Mouse (Mus musculus): ENCODE measurements around the gene Zbtb9.

The Zbtb9 gene

DNA sequence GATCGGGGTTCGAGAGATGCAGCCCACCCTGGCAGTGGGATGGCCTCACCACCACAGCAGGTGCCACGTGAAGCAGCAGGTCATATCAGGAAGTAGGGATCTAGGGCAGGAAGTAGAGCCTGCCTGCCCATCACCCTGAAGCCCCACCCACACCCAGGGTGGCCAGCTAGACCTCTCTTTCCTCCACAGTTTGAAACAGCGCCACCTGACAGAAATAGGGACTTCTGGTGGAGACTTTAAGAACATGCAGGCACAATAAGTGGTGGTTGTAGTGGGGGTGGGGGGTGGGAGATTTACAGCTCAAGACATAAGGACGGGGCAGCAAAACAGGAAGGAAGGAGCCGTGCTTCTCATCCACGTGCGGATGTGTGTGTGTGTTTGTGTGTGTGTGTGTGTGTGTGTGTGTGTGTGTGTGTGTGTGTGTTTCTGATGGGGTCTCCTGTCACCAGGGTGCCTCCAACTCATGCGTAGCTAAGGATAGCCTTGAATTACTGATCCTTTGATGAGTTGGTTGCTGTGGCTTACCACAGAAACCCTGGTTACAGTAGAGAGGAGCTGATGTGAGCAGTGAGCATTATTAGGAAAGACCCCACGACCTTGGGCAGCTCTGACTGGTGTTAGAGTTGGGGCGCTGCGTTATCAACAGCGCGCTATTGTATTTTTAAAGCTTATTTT, 39.2 kb downstream of the Zbtb9 start:
- DNase-seq (ENCODE audit: low spot score) = peak; percentile 44

DNA sequence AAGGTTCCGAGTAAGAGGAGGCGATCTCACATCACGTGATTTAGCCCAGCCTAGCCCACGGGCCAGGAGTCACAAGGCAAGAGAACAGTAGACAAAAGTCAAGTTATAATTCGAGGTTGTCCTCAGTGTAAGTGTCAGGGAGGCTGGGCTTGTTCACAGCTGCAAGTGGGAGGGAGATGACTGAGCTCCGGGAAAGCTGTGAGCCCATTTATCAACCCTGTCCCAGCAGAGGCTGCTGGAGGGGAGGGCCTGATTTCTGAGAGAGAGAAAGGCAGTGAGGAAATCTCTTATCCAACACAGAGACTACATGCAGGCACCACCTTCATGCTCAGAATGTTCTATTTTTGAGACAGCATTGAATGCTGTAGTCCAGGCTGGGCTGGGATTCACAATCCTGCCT, 39.9 kb downstream of the Zbtb9 start:
- DNase-seq (ENCODE audit: low spot score) = no peak

DNA sequence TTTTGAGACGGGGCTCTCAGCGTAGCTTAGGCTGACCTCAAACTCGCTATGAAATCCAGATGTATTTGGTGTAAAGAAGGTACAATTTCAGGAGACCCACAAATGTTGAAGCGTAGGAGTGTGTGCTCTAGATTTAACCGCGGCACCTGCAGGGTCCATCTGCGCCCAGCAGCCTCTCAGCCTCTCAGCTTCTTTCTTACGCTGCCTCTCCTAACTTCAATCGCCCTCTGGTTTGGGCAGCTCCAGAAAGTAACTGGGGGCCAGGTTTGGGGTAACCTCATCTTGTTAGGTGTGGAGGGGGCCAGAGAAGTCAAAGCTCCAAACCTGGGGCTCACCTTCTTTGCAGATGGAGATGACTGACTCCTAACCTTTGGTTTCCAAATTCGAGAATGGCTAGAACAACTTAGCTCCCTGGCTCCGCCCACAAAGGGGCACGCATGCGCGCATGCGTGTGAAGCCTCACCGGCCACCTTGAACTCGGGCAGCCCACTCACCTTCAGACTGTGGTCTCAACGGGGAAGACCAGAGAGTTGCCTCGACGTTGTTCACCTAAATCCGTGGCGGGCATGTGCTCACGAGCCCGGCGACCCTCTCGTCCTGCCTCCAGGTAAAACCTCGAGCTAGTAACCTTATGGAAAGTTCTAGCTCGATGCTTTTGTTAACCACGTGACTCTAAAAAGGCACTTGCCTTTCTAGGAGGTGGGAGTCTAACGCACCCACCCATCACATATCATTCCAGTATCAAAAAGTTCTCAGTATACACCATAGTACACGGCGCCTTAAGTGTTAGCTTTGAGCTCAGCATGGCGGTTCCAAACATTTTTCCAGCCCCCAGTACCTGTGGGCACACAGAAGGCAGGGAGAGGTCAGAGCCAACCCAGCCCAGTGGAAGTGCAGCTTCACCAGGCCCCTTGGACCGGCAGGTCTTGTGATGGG, 44.9 kb downstream of the Zbtb9 start:
- peak; percentile 80 for DNase-seq (ENCODE audit: low spot score)

DNA sequence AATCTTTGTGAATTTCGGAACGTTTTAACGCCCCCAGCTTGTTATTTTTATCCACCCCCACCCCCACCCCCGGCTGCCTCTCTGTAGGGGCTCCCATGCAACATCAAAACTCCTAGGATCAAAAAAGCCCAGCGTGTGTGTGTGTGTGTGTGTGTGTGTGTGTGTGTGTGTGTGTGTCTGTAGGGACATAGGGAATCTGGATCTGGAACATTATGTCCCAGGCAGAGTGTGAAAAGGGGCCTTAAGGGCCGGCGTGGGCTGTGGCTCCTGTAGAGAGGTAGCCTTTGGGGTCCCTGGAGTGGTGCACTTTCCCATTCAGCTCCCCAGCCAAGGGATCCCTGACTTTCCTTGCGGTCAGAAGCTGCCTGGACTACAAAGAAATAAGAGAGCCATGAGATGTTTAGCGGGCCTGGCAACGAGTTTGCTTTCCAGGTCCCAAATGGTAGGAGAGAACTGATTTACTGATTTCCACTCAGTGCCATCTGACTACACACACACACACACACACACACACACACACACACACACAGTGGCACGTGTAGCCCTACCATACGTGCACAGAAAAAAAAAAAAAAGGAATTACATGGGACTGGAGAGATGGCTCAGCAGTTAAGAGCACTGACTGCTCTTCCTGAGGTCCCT, 45.7 kb downstream of the Zbtb9 start:
- DNase-seq (ENCODE audit: low spot score) = no peak

DNA sequence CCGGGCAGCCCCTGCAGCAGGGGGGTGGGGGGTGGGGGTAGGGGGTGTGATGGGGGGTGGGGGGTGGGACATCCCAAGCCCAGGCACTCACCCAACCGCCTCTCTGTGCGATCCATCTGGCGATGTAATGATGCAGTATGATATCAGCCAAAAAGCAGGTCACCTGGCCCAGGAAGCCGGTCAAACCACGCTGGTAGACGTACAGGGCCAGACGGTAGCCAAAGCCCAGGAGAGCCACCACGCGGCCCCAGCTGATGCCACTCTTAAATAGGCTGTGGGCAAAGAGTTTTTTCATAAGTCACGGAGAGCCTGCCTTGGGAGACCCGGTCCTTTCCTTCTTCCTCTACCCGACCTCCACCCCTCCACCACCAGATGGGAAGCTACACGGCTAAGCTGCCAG, 48.1 kb downstream of the Zbtb9 start:
- no peak for DNase-seq (ENCODE audit: low spot score)

DNA sequence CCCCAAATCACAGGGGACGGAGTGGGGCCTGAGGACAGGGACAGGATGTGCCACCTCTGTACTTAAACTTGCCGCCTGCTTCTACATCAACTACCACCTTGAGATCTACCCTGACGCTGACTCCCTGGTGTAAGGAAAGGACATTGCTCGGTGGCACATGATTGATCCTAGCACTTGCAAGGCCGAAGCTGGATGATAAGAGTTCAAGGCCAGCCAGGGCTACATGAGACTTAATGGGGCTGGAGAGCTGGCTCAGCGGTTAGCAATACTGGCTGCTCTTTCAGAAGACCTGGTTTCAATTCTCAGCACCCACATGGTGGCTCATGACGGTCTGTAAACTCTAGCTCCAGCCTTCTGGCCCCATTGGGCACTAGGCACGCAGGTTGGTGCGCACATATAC, 48.8 kb downstream of the Zbtb9 start:
- DNase-seq (ENCODE audit: low spot score) = no peak

DNA sequence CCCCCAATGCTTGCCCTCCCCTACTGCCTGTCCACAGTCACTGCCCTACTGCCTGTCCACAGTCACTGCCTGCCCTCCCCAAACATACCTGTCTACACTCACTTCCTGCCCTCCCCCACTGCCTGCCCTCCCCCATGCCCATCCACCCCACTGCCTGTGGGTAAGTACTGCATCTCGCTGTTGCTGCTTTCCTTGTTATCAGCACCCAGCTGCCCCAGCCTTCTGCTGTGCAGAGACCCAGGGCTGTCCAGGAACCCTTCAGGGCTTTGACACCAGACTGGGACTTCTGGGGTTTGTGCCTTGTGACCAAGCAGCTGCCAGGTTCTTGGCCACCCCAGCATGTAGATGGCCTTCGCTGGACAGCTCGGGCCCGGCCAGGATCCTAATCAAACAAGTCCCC, 50.4 kb downstream of the Zbtb9 start:
- DNase-seq (ENCODE audit: low spot score) = no peak

DNA sequence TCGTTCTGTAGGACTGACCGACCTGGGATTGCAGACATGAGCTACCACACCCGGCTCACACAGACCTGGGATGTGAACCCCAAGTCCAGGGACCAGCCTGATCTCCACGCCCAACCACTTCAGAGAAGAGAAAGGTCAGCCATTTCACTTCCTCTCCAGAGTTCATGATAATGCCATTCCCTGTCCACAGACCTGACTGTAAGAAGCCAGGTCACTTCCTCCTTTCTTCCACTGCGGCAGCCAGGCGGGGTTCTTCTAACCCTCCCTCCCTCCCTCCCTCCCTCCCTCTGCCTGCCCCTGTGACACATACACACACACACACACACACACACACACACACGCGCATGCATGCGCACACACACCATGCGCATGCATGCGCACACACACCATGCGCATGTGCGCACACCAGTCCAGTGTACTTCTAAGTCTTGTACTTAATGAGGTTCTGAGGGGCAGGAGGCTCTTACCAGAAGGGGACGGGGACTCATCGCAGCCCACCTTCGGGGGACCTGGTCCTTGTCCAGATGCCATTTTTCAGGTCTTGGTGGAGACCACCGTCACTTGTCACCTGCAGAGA, 52.4 kb downstream of the Zbtb9 start:
- no peak for DNase-seq (ENCODE audit: low spot score)

DNA sequence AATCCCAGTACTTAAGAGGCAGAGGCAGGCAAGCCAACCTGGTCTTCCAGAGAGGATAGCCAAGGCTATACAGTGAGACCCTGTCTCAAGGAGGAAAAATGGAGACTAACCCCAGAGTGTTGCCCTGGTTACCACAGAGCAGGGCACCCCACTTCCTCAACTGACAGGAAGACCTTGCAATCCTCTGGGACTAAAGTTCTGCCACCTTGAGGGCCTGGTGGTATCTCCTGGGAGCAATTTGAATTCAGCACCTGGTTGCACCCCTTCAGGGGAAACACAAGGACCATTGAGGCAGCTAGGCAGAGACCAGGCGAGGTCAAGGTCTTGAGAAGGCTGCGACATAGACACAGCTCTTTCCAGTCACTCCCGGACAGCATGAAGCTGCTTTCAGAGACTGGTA, 53.0 kb downstream of the Zbtb9 start:
- DNase-seq (ENCODE audit: low spot score) = no peak

DNA sequence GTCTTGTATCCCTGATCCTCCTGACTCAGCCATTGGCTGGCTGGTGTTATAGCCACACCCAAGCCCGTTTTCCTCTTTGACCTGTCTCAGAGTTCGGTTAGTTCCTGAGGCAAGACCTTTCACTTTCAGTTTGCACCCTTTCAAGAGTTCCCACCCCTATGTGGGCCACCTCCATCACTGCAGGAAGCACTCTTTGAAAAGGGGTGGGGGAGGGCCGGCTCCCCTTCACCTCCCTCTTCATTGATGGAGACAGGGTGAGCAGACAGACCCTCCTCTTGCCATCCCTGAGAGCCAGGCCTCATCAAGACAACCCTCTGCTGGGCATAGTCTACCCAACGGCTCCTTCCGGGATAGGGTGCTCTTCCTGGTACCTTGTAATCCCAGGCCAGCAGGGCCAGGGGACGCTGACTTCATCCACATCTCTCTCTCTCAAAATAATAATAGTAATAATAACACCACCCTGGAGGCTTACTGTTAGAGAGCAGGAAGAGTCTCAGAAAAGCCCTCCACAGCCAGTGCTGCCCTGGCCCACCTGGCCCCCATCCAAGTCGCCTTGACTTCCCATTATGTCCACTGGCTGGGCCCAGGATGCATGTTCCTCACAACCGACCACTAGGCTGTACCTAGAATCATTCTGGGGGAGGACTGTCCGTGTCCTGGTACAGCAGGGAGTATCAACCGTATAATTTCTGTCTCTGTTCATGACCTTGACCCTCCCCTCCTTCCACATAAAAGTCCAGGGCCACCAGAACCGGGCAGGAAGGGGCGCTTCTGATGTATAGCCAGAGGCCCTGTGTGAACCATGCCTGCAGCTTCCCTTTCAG, 54.7 kb downstream of the Zbtb9 start:
- peak; percentile 59 for DNase-seq (ENCODE audit: low spot score)

DNA sequence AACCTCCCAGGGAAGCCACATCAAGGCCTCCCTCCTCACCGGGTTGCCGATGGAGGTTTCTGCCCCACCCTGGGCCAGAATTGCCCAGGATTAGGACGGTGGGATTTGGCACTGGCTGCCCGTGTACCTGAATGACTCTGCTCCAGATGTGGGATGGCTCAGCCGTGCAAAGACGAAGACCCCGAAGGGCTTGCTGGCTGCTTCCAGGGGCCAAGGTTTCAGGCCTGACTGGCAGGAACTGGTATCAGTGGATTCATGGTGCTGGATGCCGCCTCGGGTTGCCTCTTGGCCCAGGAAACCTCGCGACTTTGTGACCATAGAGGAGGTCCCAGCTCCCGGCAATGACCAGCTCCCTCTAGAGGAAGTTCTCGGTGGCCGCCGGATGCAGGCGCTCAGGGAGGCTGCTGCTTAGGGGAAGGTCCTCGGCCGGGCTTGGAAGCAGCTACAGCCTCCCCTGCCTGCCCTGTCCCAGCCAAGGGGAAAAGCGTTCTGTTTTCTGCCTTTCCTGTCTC, 55.4 kb downstream of the Zbtb9 start:
- DNase-seq (ENCODE audit: low spot score) = peak; percentile 80

DNA sequence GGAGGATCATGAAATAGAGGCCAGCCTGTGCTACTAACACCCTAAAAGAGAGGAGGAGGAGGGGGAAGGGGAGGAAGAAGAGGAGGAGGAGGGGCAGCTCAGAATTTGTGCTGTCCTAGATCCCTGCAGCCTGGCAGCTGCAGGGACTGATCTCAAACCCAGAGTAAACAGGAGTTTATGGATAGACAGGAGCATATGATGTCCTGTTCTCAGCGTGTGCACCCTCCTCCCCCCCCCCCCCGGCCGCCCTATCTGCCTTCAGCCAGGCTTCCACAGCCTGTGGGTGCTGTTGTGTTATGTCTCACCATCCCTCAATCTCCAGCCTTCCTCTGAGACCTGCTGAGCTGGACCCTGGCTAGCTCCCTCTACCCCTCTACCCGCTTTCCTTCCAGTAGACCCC, 55.9 kb downstream of the Zbtb9 start, which contains the start of gene Bak1:
TSS of gene Bak1 (minus strand) at position 101 of the 400 bp plus-strand sequence.
- no peak for DNase-seq (ENCODE audit: low spot score)

DNA sequence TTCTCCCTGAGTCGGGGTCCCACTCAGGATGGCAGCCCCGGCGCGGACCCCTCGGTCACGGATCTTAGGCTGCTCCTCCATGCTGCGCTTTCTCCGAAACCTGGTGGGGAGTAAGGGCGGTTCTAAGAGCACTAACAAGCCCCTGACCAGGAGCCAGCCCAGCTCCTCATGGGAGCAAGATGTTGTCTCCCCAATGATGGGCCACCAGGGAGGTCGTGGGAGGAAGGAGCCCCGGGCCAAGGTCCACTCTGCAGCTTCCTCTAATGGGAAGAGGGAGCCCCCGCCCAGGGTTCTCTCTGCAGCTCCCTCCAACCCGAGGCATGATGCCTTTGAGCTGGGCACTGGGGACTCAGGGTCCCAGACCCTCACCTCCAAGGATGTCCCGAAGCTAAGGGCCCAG, 56.5 kb downstream of the Zbtb9 start:
- DNase-seq (ENCODE audit: low spot score) = no peak

DNA sequence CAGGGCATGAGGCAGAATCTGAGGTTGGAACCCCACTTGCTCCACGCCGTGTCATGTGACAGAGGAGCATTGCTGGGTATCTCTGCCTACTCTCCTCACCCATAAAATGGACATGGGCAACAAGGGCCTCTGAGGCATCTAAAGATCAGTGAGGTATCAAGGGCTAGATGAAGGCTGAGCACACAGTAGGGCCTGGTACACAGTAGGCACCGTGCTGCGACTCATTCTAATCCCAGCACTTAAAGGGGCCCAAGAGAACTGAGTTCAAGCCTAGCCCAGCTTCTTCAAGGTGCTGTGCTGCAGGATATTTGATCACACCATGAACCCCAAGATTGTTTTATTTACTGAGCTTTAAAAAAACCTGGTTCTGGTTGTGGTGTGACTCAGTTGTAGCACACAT, 57.9 kb downstream of the Zbtb9 start:
- no peak for DNase-seq (ENCODE audit: low spot score)

DNA sequence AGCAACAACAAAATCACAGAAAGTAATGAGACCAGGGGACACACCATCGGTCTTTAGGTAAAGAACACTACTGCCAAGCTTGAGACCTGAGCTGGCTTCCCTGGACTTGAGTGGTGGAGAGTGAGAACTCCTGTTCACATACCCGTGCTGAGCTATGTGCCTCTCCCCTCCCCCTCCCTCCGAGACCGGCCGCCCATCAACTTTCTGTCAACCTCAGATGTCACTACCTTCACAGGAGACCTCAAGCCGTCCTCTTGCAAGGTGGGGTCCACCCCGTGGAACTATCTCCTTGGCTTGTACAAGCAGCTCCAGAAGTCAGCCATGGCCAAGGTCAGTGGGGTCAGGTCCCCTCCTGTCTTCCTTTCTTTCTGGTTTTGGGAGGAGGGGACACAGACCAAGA, 59.4 kb downstream of the Zbtb9 start:
- DNase-seq (ENCODE audit: low spot score) = no peak

DNA sequence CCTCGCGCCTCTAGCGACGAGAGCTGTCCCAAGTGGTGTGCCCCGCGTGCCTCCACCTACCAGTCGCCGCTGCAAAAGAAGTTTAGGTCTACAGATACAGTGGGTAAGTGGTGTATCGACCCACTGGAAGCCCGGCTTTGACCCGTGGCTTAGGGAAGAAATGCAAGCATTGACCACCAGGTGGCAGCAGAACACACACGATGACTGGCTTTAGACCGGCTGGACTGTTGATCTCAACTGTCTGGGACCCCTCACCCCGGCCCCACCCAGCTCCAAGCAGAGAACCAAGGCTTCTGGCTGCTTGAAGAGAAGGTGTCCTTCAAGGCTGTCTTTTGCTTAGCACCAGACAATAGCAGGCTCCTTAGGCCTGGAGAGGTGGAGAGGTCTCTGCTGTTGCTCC, 59.9 kb downstream of the Zbtb9 start:
- peak; percentile 61 for DNase-seq (ENCODE audit: low spot score)

DNA sequence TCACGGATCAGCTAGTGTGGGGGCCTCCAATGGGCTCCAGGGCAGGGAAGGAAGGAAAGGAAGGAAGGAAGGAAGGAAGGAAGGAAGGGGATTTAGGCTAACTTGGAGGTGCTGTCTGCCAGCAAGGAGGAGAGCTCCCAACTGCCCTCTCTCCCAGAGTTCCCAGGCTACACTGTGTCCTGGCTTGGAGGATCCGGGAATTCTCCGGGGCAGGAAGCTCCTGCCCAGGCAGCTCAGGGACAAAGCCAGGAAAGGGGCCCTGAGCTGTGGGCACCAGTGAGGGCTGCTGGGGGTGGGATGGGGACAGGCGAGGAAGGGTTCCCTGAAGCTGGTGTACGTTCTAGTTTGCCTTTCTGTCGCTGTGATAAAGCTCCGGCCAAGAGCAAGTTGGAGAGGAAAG, 63.5 kb downstream of the Zbtb9 start:
- no peak for DNase-seq (ENCODE audit: low spot score)

DNA sequence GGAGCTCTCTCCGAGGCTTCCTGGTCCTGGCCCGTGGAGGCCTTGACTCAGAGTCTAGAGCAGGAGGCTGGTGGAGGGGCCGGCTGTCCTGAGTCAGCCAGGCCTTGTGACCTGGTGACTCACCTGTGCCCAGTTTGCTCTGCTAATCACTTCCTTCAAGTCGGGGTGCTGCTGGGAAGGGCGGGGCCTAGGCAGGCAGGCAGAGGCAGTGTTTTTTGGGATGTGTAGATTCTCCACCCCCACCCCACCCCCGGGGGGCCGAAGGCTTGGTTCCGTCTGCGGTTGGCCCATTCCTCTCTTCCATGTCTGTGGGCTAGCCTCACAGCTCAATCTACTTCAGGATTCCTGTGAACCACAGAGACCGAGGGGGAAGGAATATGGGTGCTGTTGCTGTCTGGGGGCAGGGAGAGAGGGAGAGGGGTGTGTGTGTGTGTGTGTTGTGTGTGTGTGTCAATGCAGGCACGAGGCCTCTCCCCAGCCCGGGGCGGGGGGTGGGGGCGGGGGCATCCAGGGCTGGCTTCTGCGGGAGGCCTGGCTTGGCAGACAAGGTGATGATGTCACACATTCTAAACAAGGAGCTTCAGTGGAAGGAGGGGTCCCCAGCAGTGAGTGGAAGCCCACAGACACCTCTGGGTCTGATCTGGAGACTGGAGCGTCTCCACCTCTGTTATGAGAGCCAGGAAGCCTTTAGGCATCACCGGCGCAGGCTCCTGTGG, 65.5 kb downstream of the Zbtb9 start:
- DNase-seq (ENCODE audit: low spot score) = no peak

DNA sequence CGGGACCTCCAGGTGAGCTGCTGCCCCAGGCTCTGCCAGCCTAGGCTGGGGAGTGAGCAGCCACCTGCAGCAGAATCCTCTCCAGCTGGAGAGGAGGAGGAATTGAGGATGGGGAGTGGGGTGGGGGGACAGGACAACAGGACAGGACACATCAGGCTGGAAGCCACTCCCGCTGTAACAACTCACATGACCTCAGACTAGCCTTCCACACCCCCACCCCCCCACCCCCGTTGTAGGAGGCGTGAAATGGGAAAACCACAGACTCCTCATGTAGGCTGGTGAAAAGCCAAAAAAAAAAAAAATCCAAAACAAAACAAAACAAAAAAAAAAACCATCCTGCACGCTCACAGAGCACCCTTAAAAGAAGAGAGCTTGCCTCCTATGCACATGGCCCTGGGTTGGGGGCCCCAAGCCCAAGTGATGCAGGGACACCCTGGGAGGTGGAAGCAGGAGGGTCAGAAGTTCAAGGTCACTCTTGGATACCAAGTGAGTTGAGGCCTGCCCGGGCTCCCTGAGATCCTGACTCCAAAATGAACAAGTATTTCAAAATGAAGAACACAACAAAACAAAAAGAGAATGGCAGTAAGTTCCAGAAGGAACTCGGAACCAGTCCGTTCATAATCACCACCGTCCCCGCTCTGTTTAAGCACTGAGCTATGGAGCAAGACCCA, 66.6 kb downstream of the Zbtb9 start:
- DNase-seq (ENCODE audit: low spot score) = no peak
